Mouse (Mus musculus) T-helper 17 cell (primary cell): ENCODE measurements around the gene Spsb4.

Experiments used
- in situ Hi-C, 2 experiments: fragments of 300-600 bp; cut with MboI, MseI; formaldehyde crosslinking; loops; 1 replicate in 1 of 2; 2 replicates in 1 of 2; pipeline ENCODE4 v1.15.1; 2025; ENCODE audit warnings: high pct_unique_total_duplicates in 2 of 2

The Spsb4 gene

DNA sequence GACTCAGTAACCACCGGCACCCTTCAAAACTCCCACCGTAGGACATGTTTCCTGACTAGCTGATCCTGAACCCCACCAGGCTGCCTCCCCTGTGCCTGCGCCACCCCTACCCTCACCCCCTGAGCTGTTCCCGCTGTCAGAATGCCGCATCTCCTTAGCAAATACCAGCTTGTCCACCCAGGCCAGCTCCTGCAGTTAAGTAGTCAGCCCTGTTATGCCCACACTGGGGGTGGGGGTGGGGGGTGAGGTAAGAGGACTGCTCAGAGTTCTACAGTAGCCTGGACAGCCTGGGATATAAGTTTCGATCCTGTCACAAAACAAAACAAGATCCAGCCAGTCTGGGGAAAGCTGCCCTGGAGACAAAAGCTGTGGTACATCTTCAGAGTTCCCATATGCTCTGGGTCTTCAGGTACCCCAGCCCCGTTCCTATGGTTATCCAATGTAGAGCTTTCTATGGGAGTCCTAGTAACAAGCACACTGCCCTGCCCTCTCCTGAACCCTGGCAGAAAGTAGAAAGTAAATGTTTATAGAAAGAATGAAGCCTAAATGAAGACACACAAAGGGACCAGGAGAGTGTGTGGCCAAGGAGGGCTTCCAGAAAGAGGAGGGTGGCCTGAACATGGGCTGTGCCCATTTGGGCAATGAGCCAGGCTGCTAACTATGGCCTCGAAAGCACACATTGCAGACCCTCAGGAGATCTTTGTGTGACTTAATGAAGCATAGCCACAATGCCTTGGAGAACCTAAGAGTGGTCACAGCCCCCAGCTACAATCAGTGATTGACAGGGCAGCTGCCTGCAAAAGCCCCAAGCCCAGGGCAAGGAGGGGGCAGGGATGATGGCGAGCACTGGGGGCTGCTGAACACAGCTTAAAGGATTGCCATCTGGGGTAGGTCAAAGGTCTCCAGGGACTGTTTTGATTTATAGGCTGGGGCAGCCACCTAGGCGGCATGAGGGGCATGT lies 38.3 kb downstream of the Spsb4 start:
- in situ Hi-C loops = no loop called here

DNA sequence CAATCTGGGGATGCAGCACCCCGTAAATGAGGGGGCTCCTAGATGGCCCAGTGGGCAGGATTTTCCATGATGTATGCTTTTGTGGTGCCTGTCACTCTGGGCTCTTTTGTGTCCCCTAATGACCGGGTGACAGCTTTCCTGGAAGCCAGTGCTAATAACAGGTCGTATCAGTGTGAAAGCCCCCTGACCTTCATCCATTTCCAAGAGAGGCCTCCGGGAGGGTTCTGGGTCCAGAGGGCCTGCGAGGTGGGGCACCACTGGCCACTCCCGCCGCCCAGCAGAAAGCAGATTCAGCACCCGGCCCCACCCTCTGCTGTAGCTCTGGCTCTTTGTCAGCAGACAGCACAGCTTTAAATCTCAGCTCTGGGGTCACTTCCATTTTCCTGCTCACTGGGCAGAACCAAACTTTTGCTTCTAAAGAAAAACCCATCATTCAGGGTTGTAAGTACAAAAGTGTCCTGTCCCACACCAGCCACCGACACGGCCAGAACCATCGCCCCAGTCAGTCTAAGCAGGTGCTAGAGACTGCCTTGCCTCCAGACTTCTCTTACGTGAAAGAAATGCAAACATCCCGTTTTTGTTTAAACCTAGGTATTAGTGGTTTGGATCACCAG lies 39.1 kb downstream of the Spsb4 start:
- in situ Hi-C loops = no loop called here

DNA sequence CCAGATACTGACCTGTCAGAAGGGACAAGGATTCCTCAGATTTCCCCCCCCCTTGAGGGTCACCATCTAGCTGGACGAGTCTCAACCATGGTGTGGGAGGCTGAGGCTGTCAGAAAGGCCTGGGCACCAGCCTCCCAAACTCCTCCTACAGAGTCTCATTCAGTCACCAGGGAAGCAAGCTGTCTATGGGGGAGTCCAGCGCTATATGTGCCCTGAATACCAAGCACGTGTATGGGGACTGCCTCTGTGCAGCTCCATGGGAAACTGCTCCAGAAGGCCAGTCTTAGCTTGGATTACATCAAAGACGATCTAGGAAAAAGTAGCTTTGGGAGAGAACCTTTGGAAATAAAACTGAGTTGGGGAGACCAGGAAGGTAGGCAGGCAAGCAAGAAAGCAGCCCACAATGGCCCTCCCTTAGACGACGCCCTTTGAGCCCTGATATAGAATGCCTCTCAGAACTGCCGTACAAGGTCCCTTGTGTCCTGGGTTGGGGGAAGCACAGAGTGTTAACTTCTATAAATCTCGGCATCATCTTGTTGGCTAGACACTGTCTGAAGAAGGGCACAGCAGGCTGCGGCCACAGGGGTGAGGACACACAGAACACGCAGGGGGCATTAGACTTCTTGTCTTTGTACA lies 40.4 kb downstream of the Spsb4 start:
- in situ Hi-C loops = no loop called here

DNA sequence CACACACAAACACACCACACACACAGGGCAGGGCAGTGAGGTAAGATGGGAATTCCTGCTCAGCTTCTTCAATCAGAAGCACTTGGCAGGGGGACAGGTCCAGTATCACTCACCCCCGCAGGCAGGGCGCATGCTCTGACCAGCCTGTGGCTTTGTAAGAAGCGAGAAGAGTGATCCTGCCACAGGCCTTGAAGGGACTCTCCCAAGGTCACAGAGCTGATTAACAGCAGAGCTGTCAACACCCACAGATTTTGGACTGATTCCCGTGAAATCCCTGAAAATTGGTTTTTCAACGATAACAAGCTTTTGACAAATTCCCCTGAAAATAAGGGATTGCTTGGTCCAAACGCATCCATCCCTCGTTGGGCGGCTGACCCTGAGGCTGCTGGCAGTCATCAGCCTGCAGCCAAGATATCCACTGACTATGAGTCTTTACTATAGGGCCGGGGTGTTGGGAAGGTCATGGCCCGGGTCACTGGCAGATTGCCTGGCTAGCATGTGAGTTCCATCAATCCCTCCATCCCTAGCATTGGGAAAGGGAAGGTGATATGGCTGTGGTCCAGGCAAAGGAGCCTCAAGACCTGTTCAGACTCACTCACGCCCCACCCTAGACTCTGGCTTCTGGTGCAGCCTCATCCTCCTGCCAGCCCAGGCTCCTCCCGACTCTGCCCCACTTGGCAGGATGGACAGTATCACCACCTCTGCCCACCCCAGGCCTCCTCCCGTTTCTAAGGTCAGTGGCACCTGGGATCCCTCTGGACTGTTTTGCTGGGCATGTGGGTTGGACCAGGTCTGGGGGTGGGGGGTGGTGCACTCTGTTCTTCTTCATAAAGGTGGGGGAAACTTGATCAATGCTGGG lies 41.1 kb downstream of the Spsb4 start:
- in situ Hi-C loops = no loop called here

DNA sequence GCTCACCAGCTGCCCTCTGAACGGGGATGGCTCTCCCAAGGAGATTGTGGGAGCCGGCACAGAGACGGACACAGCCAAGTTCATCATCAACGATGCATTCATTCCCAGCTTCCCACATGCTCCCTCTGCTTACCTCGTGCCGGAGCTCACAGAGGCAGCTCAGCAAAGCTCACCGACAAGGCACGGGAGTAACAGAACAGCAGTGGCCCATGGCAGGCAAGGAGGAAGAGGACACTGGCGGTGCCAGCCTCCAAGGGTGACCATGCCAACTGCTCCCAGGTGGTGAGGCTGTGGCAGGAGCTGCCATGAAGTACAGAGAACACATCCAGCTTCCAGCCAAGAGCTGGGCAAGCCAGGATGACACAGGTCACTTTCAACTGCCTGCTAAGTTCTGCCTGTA lies 45.6 kb downstream of the Spsb4 start:
- in situ Hi-C loops = no loop called here

DNA sequence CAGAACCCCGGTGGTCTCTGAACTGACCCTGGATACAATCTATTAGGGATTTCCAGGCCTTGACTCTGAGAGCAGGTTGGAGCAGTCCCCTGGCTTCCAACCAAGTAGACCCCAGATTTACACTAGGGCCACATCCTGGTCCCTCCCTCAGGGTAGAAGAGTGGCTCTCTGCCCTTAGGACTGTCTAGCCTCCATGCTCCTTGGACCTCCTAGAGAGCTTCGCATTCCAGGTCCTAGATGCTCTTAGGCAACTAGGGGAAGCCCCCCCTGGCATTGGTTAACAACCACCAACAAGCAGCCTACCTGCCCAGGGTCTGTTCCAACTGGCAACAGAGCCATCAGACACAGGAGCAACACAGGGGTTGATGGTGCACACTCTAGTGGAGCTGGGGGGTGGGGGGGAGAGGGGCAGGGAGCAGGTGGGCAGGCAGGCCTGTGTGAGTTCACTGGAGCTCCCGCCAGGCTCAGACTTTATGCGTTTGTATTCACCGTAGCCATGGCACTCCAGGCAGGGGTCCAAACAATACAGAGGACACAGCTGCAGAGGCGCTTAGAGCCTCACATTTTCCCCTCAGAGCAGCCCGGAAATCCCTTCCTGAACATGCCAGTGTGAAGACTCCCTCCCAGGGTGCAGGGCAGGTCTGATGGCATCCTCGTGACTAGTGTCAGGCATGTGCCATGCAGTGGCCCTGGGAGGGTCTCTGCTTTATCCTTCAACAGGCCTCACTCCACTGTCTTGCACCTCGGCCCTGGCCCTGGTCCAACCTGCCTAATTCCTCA lies 46.8 kb downstream of the Spsb4 start:
- in situ Hi-C loops = no loop called here

DNA sequence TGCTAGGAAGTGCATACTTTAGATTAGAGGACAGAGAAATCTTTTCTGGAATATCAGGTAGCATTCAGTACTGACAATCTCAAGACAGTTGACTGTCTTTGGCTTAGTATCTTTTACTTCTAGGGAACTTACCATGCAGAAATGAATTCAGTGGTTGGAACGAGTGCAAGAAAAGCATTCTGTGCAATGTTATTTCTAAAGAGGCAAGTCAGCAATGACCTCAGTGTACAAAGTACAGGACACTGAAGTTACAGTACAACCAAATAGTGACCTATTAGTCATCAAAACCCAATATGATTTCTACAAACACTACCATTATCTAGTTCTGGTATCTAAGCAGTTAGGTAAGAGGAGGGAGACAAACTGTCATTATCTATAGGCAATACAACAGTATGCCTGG lies 51.1 kb downstream of the Spsb4 start:
- in situ Hi-C loops = no loop called here

DNA sequence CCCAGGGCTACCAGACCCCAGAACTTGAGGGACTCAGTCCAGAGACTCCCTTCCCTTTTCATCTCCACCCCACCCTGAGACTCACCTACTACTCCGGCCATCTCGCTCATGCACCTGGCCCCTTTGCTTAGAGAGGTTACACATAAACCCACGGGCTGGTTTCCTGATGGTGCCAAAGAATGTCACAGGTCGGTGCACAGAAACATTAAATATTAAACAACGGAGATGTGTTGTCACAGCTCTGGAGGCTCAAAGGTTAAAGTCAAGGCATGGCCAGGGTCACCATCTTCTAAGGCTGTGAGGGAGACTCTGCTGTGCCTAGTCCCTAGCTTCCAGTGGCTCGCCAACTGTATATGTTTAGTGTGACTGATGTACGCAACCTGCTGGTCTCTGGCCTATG lies 52.2 kb downstream of the Spsb4 start:
- in situ Hi-C loops = no loop called here

DNA sequence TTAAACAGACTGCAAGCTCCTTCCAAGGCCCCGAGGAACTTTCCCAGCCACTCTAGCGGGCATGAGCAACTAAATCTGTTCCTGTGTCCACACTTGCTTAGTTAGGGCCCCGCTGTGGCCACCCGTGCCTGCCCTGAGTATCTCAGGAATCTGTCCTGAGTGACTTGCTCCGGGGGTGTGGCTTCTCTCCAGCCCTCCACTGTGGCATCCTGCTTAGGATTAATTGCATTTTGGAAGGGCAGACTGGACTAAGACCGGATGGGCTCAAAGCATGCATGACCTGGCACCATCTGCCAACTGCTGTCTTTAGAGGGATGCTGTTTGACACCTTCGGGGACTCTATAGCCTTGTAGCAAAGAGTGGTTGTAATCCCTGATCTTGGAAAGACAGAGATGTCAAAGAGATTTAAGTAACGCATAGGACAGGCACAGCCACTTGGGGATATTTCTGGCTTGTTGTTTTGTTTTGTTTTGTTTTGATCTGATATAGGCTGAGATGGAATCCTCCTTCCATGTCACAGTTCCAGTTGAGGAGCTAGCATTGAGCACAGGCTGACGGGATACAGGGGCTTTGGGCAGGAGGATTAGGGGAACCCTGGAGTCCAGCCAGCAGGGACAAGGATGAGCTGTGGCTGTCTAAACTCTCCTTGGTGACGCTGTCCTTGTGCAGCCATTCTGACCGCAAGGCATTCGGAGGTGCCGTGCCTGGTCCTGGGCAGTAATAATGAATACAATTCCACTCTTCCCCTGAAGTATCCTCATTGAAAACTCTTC lies 55.0 kb downstream of the Spsb4 start:
- in situ Hi-C loops = no loop called here

DNA sequence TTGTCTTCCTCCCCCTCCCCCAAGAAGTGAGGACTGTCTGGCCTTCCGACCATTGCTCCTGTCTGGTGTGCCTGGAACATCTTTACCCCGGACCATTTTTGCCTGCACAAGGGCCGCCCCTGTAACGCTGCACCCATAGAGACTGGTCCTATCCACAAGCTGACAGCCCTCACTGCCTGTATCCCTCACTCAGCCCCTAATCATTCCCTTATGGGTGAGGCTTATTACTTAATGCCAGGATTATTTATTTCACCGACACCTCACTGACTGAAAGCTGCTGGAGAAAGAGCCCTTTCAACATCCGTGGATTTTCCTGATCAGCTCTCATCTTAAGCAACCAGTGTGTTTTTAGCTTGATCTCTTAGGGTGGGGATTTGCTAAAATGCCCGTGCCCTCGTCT lies 55.9 kb downstream of the Spsb4 start:
- in situ Hi-C loops = no loop called here

DNA sequence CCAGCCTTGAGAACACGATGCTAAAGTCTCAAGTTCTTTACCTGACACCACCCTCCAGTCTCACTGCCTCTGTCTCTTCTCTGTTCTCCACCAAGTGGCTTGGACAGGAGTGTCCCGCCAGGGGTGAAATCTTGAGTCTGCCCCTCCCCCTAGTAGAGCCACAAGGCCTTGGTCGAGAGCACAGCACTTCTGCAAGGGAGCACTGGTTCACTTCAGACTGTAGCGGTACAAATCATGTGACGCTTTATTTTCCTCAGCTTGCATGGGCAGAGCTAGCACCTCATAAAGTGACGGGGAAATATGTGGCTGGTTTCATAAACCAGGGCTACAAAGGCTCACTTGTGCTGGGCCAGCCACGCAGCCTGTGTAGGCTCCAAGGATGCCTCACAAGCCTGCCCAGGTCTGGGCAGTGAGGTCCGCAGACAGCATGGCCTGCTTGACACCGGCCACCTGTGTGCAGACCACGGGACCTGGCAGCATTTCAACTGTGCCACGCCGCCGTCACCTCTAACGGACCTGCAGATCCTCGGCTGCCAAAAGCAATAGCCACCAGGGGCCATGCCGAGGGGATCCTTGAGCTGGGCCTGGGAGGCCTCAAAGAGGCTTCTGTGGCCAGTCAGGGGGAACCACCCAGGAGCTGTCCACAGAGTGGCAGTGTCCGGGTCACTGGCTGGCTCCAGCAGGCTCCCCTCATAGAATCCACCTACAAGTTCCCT lies 56.5 kb downstream of the Spsb4 start:
- in situ Hi-C loops = no loop called here

DNA sequence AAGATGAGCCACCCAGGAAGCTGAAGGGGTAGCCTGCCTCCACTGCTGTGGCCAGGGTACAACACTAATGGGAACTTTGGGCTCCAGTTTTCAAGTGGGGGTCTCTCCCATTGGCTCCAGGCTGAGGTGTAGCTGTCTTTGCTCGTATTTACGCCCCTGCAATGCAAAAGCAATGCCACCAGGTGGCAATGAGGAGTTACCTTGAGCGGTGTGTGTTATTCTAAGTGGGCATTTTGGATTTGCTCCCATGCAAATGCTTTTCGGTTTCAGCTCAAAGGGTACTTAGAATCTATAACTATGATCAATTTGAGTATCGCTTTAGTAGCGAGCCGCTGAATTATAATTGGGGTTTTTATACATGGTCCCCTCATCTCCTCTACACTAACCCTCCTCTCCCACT lies 57.6 kb downstream of the Spsb4 start:
- in situ Hi-C loops = no loop called here

DNA sequence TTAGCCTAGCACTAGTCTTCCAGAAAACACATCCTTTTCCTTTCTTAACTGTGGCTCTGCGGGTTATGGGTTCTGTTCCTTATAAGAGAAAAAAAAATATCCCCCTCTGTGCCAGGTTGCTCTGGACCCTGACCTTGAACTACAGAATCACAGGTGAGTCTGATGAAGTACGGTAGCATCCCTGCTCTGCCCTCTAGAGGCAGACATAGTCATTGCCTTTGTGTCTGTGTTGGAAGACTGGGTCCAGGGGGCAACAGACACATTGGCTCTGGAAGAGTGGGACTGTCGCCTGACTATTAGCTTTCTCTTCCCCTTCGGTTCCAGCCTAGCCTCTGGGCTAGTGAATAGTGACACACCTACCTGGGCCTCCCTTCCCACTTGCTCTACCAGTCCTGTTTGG lies 58.4 kb downstream of the Spsb4 start:
- in situ Hi-C loops = no loop called here

DNA sequence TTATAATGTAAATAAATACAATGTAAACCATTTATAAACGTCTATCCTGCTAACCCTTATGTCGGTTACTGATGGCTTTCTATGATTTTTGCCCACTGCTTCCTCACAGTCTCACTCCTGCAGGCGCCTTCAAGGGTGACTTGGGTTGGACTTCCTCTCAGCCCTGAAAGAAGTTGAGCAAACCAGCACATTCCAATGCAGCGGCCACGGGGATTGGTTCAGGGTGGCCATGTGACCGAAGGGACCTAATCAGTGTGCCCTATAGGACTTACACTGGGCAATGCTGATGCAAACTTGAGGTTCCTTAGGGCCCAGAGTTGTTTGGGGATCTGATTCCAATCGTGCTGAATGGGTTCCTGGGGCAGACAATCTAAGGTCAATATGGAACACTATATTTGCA lies 59.2 kb downstream of the Spsb4 start:
- in situ Hi-C loops = no loop called here

DNA sequence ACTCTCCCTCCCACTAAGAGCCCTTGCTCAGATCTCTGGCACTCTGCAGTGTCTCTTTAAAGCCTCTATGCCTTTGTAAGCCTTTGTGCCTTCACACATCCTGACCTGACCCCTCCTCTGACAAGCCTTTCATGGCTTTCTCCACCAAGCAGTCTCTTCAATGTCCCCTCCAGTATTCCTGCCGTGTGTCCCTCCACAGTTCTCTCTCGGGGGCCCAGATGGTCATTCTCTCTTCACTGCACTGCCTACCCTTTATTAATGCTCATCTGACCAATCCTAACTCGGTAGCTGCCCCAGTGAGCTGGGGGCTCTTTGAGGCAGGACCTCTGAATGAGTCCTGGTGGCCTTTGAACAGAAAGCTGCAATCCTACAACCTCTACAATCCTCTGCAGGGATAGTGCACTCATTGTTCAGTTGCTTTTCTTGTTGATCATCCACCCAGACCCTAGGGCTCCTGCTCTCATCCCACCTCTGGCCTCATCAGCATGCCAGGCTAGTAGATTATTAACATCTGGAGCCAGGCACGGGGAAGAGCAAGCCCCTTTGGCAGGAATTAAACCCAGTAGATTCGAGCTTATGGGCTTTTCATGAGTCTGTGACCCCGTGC lies 60.5 kb downstream of the Spsb4 start:
- in situ Hi-C loops = no loop called here

DNA sequence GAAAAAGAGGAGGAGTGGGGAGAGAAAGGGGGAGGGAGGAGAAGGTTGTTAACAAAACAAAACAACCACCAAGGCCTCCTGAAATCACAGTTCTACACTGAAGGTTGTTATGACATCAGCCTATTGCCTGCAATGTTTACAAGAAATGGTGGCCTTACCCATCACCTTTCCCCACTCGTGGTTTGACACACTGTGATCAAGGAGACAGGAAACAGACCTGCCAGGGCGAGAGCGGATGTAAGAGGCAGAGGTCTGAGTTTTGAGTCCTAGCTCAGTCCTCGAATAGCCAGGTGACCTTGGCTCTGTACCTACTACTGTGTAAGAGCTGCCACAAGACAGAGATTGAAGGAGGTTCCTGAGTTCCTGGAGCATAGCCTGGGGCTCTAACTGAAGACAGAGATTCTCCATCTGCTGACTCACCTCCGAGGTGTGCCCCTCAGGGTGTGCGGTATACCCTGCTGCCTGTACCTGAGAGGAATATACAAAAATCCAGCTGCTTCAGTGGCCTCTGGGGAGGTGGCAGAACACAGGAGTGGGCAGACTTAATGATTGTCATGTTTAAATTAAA lies 61.3 kb downstream of the Spsb4 start:
- in situ Hi-C loops = no loop called here

DNA sequence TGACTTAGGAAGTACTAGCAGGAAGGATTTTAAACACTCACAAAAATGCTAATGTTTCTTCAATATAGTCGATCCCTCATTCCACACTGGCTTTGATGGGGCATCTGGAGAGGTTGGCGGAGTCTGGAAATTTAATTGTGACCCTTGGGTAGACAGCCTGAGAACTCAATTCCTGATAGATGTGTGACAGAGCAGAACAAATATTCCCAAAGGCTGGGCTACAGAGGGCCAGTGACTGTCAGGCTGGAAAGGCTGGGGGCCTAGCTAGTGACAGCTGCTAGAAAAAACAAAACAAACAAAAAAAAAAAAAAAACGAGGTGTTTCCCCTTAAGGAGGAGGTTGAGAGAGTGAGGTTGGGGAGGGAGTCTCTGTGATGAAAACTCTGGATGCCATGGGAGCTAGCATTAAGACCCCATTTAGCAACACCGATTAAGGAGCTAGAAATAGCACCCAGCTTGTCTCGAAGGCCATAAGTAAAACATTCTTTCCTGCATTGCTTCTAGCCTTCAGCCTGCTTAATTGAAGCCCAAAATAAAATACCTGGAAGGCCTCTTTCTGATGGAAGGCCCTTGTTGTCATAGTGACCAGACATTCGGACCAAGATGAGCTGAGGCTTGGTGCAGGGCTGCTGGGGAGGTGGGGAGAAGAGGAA lies 61.9 kb downstream of the Spsb4 start:
- in situ Hi-C loops = no loop called here
